Mouse (Mus musculus) cortical plate, adult 2 months (tissue): ENCODE data around the gene Mpdu1.

Source experiments
- CTCF ChIP-seq: fragments of 200-500 bp; IDR thresholded peaks from 2 replicates; pipeline ENCODE4 v1.5.1; 2011; ENCODE audit warnings: mild to moderate bottlenecking, control low read depth, low read length; ENCODE audit not compliant: insufficient read depth; ENCODE audit errors: extremely low read depth
- POLR2A ChIP-seq: fragments of 200-500 bp; IDR thresholded peaks from 2 replicates; pipeline ENCODE4 v1.6.1; 2011; ENCODE audit warnings: mild to moderate bottlenecking, low read length, control low read depth; ENCODE audit not compliant: insufficient read depth; ENCODE audit errors: extremely low read depth

DNA sequence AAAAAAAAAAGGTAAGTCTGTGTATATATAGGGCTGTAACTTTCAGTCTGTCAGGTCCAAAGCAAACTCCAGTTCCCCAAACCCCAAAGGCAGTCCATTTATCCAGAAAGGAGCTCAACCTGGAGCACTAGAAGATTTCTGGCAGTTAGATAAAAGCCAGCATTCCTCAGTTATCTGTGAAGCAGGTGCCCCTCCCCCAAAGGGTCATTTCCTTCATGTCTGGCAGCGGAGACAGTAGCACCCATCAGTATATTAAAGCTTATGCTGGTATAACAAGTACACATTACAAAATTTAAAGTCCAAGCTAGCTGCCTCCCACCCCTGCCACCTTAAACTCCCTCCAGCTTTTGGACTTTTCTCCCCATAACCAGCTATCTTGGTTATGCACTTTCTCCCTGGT lies 37.2 kb upstream of the Mpdu1 start:
- no peak for TF ChIP-seq POLR2A
- no peak for TF ChIP-seq CTCF
